Mouse (Mus musculus) liver, embryonic 15.5 days (tissue): ENCODE measurements around the gene Ern1. TPM values are rescaled to one million over a fixed set of nuclear protein-coding genes. Genes with fewer than 3 reads are reported as not detected.
A peak's percentile ranks its signal among the peaks of the same experiment; 100 is the strongest.

Experiments
- ATAC-seq: fragments of 200-750 bp; cut with Nextera tagmentation; 2 replicates; pipeline ENCODE4 v1.8.0; 2017; ENCODE audit warnings: moderate number of reproducible peaks, mild to moderate bottlenecking, moderate library complexity; ENCODE audit not compliant: insufficient read depth
- H3K27ac ChIP-seq: fragments of 300-500 bp; sonication (generic); replicated peaks from 2 replicates; pipeline ENCODE4 v1.5.1; 2015; ENCODE audit warnings: mild to moderate bottlenecking, inconsistent platforms
- H3K27me3 ChIP-seq: fragments of 300-500 bp; sonication (generic); 2 replicates; pipeline ENCODE4 v1.6.1; 2015; ENCODE audit warnings: mild to moderate bottlenecking, inconsistent platforms
- H3K36me3 ChIP-seq: fragments of 300-500 bp; sonication (generic); replicated peaks from 2 replicates; pipeline ENCODE4 v1.6.1; 2015; ENCODE audit warnings: moderate library complexity, mild to moderate bottlenecking, inconsistent platforms
- H3K4me1 ChIP-seq: fragments of 300-500 bp; sonication (generic); replicated peaks from 2 replicates; pipeline ENCODE4 v1.6.1; 2015; ENCODE audit warnings: inconsistent platforms
- H3K4me2 ChIP-seq: fragments of 300-500 bp; sonication (generic); 2 replicates; pipeline ENCODE4 v1.6.1; 2015; ENCODE audit warnings: moderate library complexity, mild to moderate bottlenecking, inconsistent platforms
- H3K4me3 ChIP-seq: fragments of 300-500 bp; sonication (generic); replicated peaks from 2 replicates; pipeline ENCODE4 v1.5.1; 2015; ENCODE audit warnings: mild to moderate bottlenecking, inconsistent platforms
- H3K9ac ChIP-seq: fragments of 300-500 bp; sonication (generic); 2 replicates; pipeline ENCODE4 v1.6.1; 2015; ENCODE audit warnings: moderate library complexity, mild to moderate bottlenecking, inconsistent platforms
- H3K9me3 ChIP-seq: fragments of 300-500 bp; sonication (generic); replicated peaks from 2 replicates; pipeline ENCODE4 v1.6.1; 2016; ENCODE audit warnings: inconsistent platforms
- WGBS: fragments of 180-500 bp; shearing (Covaris S2); methylation state at CpG from one replicate; pipeline ENCODE4 v1.1.7; 2015; ENCODE audit warnings: mixed read lengths; ENCODE audit not compliant: insufficient replicate concordance; 5-methylcytosine and 5-hydroxymethylcytosine counted together
- polyA plus RNA-seq: library from polyadenylated mRNA; unstranded; fragments of >200 nt; fragmentation: Nextera tagmentation; extraction: Ambion mirVana; gene quantifications from 2 replicates; pipeline ENCODE4 v1.2.1, GENCODE M21; 2015

Gene Ern1
- polyA plus RNA-seq, result 4.1 and 5.8 TPM in 2 replicates

GRCm38 (mm10) chr11:106487733-106488115 is at the start of gene Ern1:
Gene Ern1, minus strand, starts transcription at chr11:106487852.
- 1% methylated on average over 28 of the region's 28 CpGs for WGBS
- peaks cover 36% of the 10 kb centered on the region for H3K4me1 ChIP-seq
- peak within 1 kb of the TSS; percentile 79 for H3K4me2 ChIP-seq
- peak within 1 kb of the TSS; percentile 97 for H3K9ac ChIP-seq
- peak; percentile 97 for ATAC-seq
- no peaks in the 10 kb centered on the region for H3K9me3 ChIP-seq
- peak within 1 kb of the TSS; percentile 95 for H3K27ac ChIP-seq
- peak within 1 kb of the TSS; percentile 99 for H3K4me3 ChIP-seq
- H3K36me3 ChIP-seq, result no peaks in the 10 kb centered on the region
- H3K27me3 ChIP-seq, result no peaks in the 10 kb centered on the region

DNA sequence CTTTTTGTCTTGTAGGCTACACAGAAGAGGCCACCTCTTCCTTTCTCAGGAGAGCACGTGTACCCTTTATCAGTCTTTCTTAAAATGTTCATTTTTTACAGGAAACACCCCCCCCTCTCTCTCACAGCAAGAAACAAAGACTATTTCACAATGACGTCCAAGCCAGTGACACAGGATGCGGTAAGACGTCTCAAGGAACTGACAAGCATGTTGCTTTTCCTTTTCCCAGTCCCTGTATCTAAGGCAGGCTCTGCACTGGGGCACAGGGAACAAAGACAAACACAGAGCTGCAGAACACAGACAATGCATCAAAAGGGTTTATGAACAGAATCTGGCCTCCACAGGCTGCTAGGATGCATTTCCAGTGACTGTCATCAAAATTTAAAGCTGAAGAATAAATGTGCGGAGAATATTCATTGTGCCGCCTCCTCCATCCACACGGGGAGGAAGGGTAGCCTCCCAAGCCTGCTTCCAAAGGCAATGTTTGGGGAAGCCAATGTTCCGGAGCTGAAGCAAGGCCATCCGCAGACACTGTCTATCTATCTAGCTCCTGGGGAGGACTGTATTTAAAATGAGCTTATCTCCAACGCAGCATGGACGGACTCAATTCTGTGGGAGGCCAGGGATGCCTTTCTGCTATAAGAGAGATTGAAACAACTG is 48.7 kb upstream of the Ern1 start:
- Histone ChIP-seq H3K9ac (no peak overlapping the region), H3K36me3 (peaks cover 32% of the 10 kb centered on the region), H3K9me3 (no peaks in the 10 kb centered on the region), H3K27me3 (no peaks in the 10 kb centered on the region), H3K4me1 (peaks cover 34% of the 10 kb centered on the region), H3K4me3 (no peak overlapping the region), H3K27ac (peak overlapping the region; percentile 51), H3K4me2 (0 out of 2 replicates have a peak overlapping the region, but pooled peaks have one; percentile 3)
- WGBS, result 25% methylated on average over 11 of the region's 11 CpGs
- peak; percentile 64 for ATAC-seq

DNA sequence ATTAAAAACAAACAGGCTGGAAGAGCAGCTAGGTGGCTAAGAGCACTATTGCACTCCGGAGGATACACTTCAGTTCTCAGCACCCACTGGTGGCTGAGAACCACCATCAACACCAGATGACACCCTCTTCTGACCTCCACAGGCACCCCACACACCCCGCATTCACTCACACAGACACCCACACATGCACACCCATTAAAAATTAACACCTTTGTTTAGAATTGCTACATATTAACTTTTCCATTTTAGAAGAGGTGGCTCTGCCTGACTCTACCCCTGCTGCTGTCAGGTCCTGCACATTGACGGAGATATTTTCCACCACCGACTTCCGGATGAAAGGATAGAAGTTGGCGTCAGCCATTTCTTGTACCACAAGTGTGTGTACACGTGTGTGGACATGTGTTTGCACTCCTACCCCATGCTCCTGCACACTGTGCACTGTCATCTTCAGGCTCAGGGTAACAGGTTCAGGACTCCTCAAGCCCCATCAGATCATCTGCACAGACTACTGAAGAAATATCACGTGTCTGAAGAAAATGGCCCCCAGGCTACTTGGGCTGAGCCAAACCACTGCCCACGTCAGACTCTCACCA is 48.1 kb upstream of the Ern1 start:
- no peaks in the 10 kb centered on the region for H3K27me3 ChIP-seq
- peaks cover 35% of the 10 kb centered on the region for H3K4me1 ChIP-seq
- no peak overlapping the region for H3K9ac ChIP-seq
- no peak for ATAC-seq
- H3K36me3 ChIP-seq, result peaks cover 33% of the 10 kb centered on the region
- no peak overlapping the region for H3K4me2 ChIP-seq
- 57% methylated on average over 9 of the region's 9 CpGs for WGBS
- H3K9me3 ChIP-seq, result no peaks in the 10 kb centered on the region
- no peak overlapping the region for H3K27ac ChIP-seq
- H3K4me3 ChIP-seq, result no peak overlapping the region

- no peak overlapping the region for H3K27ac ChIP-seq
- H3K36me3 ChIP-seq, result peaks cover 29% of the 10 kb centered on the region
- no peaks in the 10 kb centered on the region for H3K9me3 ChIP-seq
- H3K9ac ChIP-seq, result no peak overlapping the region
- peaks cover 42% of the 10 kb centered on the region for H3K4me1 ChIP-seq
- 74% methylated on average over 9 of the region's 9 CpGs for WGBS
- no peak overlapping the region for H3K4me3 ChIP-seq
- no peak for ATAC-seq
- no peaks in the 10 kb centered on the region for H3K27me3 ChIP-seq
- H3K4me2 ChIP-seq, result no peak overlapping the region
Observed at GRCm38 (mm10) chr11:106532248-106532790, 44.7 kb upstream of the Ern1 start.

DNA sequence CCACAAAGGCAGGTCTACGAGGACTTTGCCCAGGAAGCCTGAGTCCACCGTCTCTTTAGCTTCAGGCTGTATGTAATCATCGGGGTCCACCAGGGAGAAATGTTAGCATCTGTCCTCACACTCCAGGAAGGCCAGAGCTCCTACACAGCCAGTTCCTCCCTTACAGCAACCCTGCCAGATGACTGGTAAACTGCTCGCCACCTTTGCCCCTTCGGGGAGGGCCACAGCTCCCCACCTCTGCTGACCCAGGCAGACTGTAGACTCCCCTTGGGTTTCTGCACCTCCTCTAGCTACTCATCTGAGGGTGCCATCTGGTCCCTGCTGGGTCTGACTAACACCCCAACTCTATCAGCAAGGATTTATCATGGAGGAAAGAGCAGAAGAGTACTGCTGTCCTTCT is 42.1 kb upstream of the Ern1 start:
- ATAC-seq, result 0 out of 2 replicates have a peak, but pooled peaks have one; percentile 19
- no peaks in the 10 kb centered on the region for H3K27me3 ChIP-seq
- H3K4me1 ChIP-seq, result peaks cover 26% of the 10 kb centered on the region
- no peak overlapping the region for H3K4me2 ChIP-seq
- WGBS, result 67% methylated on average over 5 of the region's 5 CpGs
- H3K27ac ChIP-seq, result no peak overlapping the region
- no peak overlapping the region for H3K9ac ChIP-seq
- H3K9me3 ChIP-seq, result no peaks in the 10 kb centered on the region
- no peak overlapping the region for H3K4me3 ChIP-seq
- H3K36me3 ChIP-seq, result peaks cover 31% of the 10 kb centered on the region

DNA sequence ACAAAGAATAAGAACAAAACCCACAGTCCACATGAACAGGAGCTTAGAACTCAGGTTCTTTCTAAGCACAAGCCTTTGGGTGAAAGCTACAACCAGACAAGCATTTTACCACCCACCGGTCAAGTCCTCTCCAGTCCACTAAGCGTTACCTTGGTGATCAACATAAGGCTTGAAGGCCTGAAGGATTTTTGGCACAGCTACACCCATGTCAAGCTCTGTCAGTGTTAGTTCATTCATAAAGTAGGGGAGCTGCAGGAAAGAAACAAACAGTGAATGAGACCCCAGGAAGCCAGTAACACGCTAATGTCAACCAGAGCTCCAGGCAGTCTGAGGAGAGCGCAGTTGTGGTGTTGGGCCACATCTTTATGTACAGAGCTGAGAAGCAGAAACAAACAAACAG is 41.5 kb upstream of the Ern1 start:
- Histone ChIP-seq H3K36me3 (peaks cover 31% of the 10 kb centered on the region), H3K27ac (no peak overlapping the region), H3K4me3 (no peak overlapping the region), H3K4me1 (peaks cover 26% of the 10 kb centered on the region), H3K27me3 (no peaks in the 10 kb centered on the region), H3K9me3 (no peaks in the 10 kb centered on the region), H3K9ac (no peak overlapping the region), H3K4me2 (no peak overlapping the region)
- WGBS, result 92% methylated on average over 4 of the region's 4 CpGs
- ATAC-seq, result no peak

GRCm38 (mm10) chr11:106527926-106528325 is 40.3 kb upstream of the Ern1 start:
- Histone ChIP-seq H3K4me2 (no peak overlapping the region), H3K9me3 (no peaks in the 10 kb centered on the region), H3K9ac (no peak overlapping the region), H3K27me3 (no peaks in the 10 kb centered on the region), H3K36me3 (peaks cover 25% of the 10 kb centered on the region), H3K4me1 (peaks cover 19% of the 10 kb centered on the region), H3K27ac (0 out of 2 replicates have a peak overlapping the region, but pooled peaks have one; percentile 12), H3K4me3 (no peak overlapping the region)
- no peak for ATAC-seq
- whole genome bisulfite sequencing, result 26% methylated on average over 1 of the region's 1 CpGs

GRCm38 (mm10) chr11:106527147-106527821 is 39.6 kb upstream of the Ern1 start:
- WGBS, result 61% methylated on average over 10 of the region's 10 CpGs
- peak overlapping the region; percentile 43; the same call in 1 of the 2 replicates for H3K27ac ChIP-seq
- ATAC-seq, result peak; percentile 40; the same call in 1 of the 2 replicates

DNA sequence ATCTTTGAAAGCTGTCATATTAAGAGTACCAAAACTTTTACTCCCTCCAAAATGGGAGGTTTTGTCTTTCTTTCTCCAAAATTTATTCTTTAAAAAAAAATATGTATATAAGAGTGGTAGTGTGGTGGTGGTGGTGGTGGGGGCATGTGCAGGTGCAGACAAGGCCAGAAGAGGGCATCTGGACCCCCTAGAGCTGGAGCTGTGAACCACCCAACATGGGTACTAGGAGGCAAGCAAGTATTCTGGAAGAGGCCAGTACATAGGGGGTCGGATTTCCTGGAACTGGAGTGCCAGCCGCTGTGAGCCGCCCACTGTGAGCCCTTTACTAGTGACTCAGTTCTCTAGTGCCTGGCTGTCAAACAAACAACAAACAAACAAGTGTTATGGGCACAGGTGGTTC is 34.9 kb upstream of the Ern1 start:
- Histone ChIP-seq H3K4me1 (peaks cover 6% of the 10 kb centered on the region; the same call in 1 of the 2 replicates), H3K9ac (no peak overlapping the region), H3K4me3 (no peak overlapping the region), H3K9me3 (no peaks in the 10 kb centered on the region), H3K4me2 (no peak overlapping the region), H3K27ac (no peak overlapping the region), H3K36me3 (peaks cover 13% of the 10 kb centered on the region), H3K27me3 (no peaks in the 10 kb centered on the region)
- ATAC-seq, result no peak
- WGBS, result 44% methylated on average over 3 of the region's 3 CpGs

More at GRCm38 (mm10) chr11:106527147-106527821, 39.6 kb upstream of the Ern1 start:
- H3K27me3 ChIP-seq, result no peaks in the 10 kb centered on the region
- peaks cover 19% of the 10 kb centered on the region for H3K4me1 ChIP-seq
- H3K9me3 ChIP-seq, result no peaks in the 10 kb centered on the region
- peaks cover 23% of the 10 kb centered on the region for H3K36me3 ChIP-seq
- no peak overlapping the region for H3K4me3 ChIP-seq
- H3K9ac ChIP-seq, result no peak overlapping the region
- H3K4me2 ChIP-seq, result no peak overlapping the region

DNA sequence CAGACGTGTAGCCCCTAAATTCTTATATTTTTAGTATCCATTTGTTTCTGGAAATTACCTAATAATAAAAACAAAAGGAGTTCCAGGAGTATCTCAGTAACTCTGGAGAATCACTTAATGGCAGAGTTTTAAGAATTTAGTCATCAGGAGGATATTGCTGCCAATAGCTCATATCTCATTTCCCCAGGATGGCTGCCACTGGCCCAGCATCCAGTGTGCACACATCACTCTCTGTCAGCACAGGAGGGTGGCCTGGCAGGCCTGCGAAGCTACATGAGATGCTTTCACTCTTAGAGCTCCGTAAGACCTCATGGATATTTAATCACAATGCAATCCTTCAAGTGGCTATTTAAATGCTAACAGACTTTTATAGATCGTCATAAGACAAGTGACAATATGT is 34.0 kb upstream of the Ern1 start:
- Histone ChIP-seq H3K9me3 (no peaks in the 10 kb centered on the region), H3K27ac (no peak overlapping the region), H3K4me2 (no peak overlapping the region), H3K27me3 (no peaks in the 10 kb centered on the region), H3K4me1 (peaks cover 2% of the 10 kb centered on the region; the same call in 1 of the 2 replicates), H3K36me3 (peaks cover 13% of the 10 kb centered on the region), H3K4me3 (no peak overlapping the region), H3K9ac (no peak overlapping the region)
- WGBS, result 72% methylated on average over 4 of the region's 4 CpGs
- ATAC-seq, result no peak

DNA sequence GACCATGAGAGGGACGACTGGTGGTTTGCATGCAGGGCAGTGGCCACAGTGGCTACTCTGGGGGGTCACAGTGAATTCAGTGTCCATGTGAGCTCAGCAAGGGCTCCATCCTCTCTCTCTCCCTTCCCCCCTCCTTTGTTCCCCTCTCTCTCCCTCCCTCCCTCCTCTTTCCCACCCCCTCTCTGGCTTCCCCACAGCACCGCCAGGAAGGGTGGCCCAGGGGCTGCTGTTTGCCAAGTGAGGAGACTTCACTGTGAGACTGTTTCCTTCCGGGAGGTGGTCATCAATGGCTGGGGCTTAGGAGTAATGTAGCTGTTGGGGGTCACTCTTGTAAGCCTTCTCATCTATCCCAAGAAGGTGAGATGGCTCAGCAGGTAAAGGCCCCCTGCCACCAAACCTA is 32.8 kb upstream of the Ern1 start:
- Histone ChIP-seq H3K9me3 (no peaks in the 10 kb centered on the region), H3K27me3 (no peaks in the 10 kb centered on the region), H3K36me3 (peaks cover 12% of the 10 kb centered on the region), H3K27ac (no peak overlapping the region), H3K9ac (no peak overlapping the region), H3K4me3 (no peak overlapping the region), H3K4me2 (no peak overlapping the region), H3K4me1 (peaks cover 9% of the 10 kb centered on the region)
- ATAC-seq, result no peak
- 53% methylated on average over 3 of the region's 3 CpGs for WGBS
